Mouse (Mus musculus) fat pad, adult 2 months (tissue): ENCODE measurements around the gene Thsd4.

ENCODE experiments used
- DNase-seq: peaks from one replicate; pipeline ENCODE4 v3.0.0-alpha.2; 2011; ENCODE audit warnings: low read depth, low spot score; ENCODE audit errors: extremely low read depth

The Thsd4 gene

GRCm38 (mm10) chr9:60457359-60458210 lies 64.3 kb downstream of the Thsd4 start:
- no peak for DNase-seq

GRCm38 (mm10) chr9:60456651-60457050 lies 65.2 kb downstream of the Thsd4 start:
- DNase-seq = no peak

GRCm38 (mm10) chr9:60454406-60455076 lies 67.3 kb downstream of the Thsd4 start:
- DNase-seq = no peak

GRCm38 (mm10) chr9:60449498-60449897 lies 72.3 kb downstream of the Thsd4 start:
- no peak for DNase-seq

- no peak for DNase-seq
These were observed 76.0 kb downstream of the Thsd4 start for GRCm38 (mm10) chr9:60445821-60446220.

GRCm38 (mm10) chr9:60441274-60441902 lies 80.5 kb downstream of the Thsd4 start:
- no peak for DNase-seq

GRCm38 (mm10) chr9:60440506-60440905 lies 81.3 kb downstream of the Thsd4 start:
- no peak for DNase-seq

GRCm38 (mm10) chr9:60436246-60436645 lies 85.6 kb downstream of the Thsd4 start:
- DNase-seq = no peak

GRCm38 (mm10) chr9:60434093-60434492 lies 87.8 kb downstream of the Thsd4 start:
- DNase-seq = no peak

GRCm38 (mm10) chr9:60431924-60432323 lies 89.9 kb downstream of the Thsd4 start:
- DNase-seq = no peak

- no peak for DNase-seq
These were observed 91.8 kb downstream of the Thsd4 start for GRCm38 (mm10) chr9:60430017-60430416.

GRCm38 (mm10) chr9:60414076-60414755 lies 107.6 kb downstream of the Thsd4 start:
- no peak for DNase-seq

- DNase-seq = no peak
These were observed 110.8 kb downstream of the Thsd4 start for GRCm38 (mm10) chr9:60410872-60411635.

GRCm38 (mm10) chr9:60407374-60407773 lies 114.5 kb downstream of the Thsd4 start:
- no peak for DNase-seq

- no peak for DNase-seq
These were observed 116.1 kb downstream of the Thsd4 start for GRCm38 (mm10) chr9:60405777-60406176.

GRCm38 (mm10) chr9:60402681-60403080 lies 119.2 kb downstream of the Thsd4 start:
- DNase-seq = no peak

GRCm38 (mm10) chr9:60400001-60400400 lies 121.8 kb downstream of the Thsd4 start:
- DNase-seq = no peak

- no peak for DNase-seq
These were observed 123.8 kb downstream of the Thsd4 start for GRCm38 (mm10) chr9:60398073-60398472.

GRCm38 (mm10) chr9:60396096-60396495 lies 125.8 kb downstream of the Thsd4 start:
- DNase-seq = no peak

GRCm38 (mm10) chr9:60392916-60393315 lies 128.9 kb downstream of the Thsd4 start:
- no peak for DNase-seq
